Mouse (Mus musculus): ENCODE results near the gene Htra1. TPM values are rescaled to one million over a fixed set of nuclear protein-coding genes. Genes with fewer than 3 reads are reported as not detected.

Htra1 gene
- polyA plus RNA-seq, 1 experiment = 74.8 TPM

- TF ChIP-seq MYOD1 (IDR thresholded peaks at IDR 0.05; ENCODE audit: control insufficient read depth, insufficient read length, low read depth) = peak; percentile 23
- TF ChIP-seq CTCF (IDR thresholded peaks at IDR 0.05; ENCODE audit: control insufficient read depth, insufficient read depth, insufficient read length) = no peak
- Histone ChIP-seq H3K79me2 (ENCODE audit: control insufficient read depth, insufficient read depth) (no peaks in the 10 kb centered on the region), H3K27me3 (ENCODE audit: control insufficient read depth, insufficient read depth, insufficient read length) (no peaks in the 10 kb centered on the region), H3K79me3 (ENCODE audit: low read depth) (no peaks in the 10 kb centered on the region), H3K4me3 (ENCODE audit: insufficient read depth, poor library complexity, severe bottlenecking) (no peak overlapping the region), H3ac (ENCODE audit: control insufficient read depth, insufficient read length, low read depth) (no peak overlapping the region), H3K36me3 (ENCODE audit: control insufficient read depth, insufficient read depth) (no peaks in the 10 kb centered on the region)
Observed at GRCm38 (mm10) chr7:131007221-131007620, 71.3 kb downstream of the Htra1 start.

GRCm38 (mm10) chr7:131009178-131009577, 73.3 kb downstream of the Htra1 start:
- TF ChIP-seq CEBPB (IDR thresholded peaks at IDR 0.05; ENCODE audit: low read depth) (no peak), FOSL1 (IDR thresholded peaks at IDR 0.05; ENCODE audit: insufficient read depth, low read length, poor library complexity, severe bottlenecking) (no peak), MYOG (IDR thresholded peaks at IDR 0.05; ENCODE audit: control insufficient read depth, extremely low read depth, insufficient read length) (no peak), MYOD1 (IDR thresholded peaks at IDR 0.05; ENCODE audit: control insufficient read depth, insufficient read length, low read depth) (no peak), CTCF (IDR thresholded peaks at IDR 0.05; ENCODE audit: control insufficient read depth, insufficient read depth, insufficient read length) (no peak), MAX (IDR thresholded peaks at IDR 0.05) (no peak), USF1 (IDR thresholded peaks at IDR 0.05; ENCODE audit: low read depth) (no peak)
- Histone ChIP-seq H3K27me3 (ENCODE audit: control insufficient read depth, insufficient read depth, insufficient read length) (no peaks in the 10 kb centered on the region), H3K79me3 (ENCODE audit: low read depth) (no peaks in the 10 kb centered on the region), H3K36me3 (ENCODE audit: control insufficient read depth, insufficient read depth) (no peaks in the 10 kb centered on the region), H3ac (ENCODE audit: control insufficient read depth, insufficient read length, low read depth) (no peak overlapping the region), H3K79me2 (ENCODE audit: control insufficient read depth, insufficient read depth) (no peaks in the 10 kb centered on the region), H3K4me3 (ENCODE audit: insufficient read depth, poor library complexity, severe bottlenecking) (no peak overlapping the region)

GRCm38 (mm10) chr7:131011901-131012300, 76.0 kb downstream of the Htra1 start:
- Histone ChIP-seq H3ac (ENCODE audit: control insufficient read depth, insufficient read length, low read depth) (no peak overlapping the region), H3K36me3 (ENCODE audit: control insufficient read depth, insufficient read depth) (no peaks in the 10 kb centered on the region), H3K27me3 (ENCODE audit: control insufficient read depth, insufficient read depth, insufficient read length) (no peaks in the 10 kb centered on the region), H3K4me3 (ENCODE audit: insufficient read depth, poor library complexity, severe bottlenecking) (no peak overlapping the region), H3K79me3 (ENCODE audit: low read depth) (no peaks in the 10 kb centered on the region), H3K79me2 (ENCODE audit: control insufficient read depth, insufficient read depth) (no peaks in the 10 kb centered on the region)
- no peak for TF ChIP-seq MAX (IDR thresholded peaks at IDR 0.05)
- peak; percentile 35 for TF ChIP-seq CEBPB (IDR thresholded peaks at IDR 0.05; ENCODE audit: low read depth)

GRCm38 (mm10) chr7:131019181-131019580, 83.3 kb downstream of the Htra1 start:
- Histone ChIP-seq H3ac (ENCODE audit: control insufficient read depth, insufficient read length, low read depth) (no peak overlapping the region), H3K36me3 (ENCODE audit: control insufficient read depth, insufficient read depth) (no peaks in the 10 kb centered on the region), H3K27me3 (ENCODE audit: control insufficient read depth, insufficient read depth, insufficient read length) (no peaks in the 10 kb centered on the region), H3K4me3 (ENCODE audit: insufficient read depth, poor library complexity, severe bottlenecking) (no peak overlapping the region), H3K79me2 (ENCODE audit: control insufficient read depth, insufficient read depth) (no peaks in the 10 kb centered on the region), H3K79me3 (ENCODE audit: low read depth) (no peaks in the 10 kb centered on the region)
- no peak for TF ChIP-seq MYOG (IDR thresholded peaks at IDR 0.05; ENCODE audit: control insufficient read depth, extremely low read depth, insufficient read length)
- no peak for TF ChIP-seq CEBPB (IDR thresholded peaks at IDR 0.05; ENCODE audit: low read depth)
- no peak for TF ChIP-seq USF1 (IDR thresholded peaks at IDR 0.05; ENCODE audit: low read depth)
- no peak for TF ChIP-seq CTCF (IDR thresholded peaks at IDR 0.05; ENCODE audit: control insufficient read depth, insufficient read depth, insufficient read length)
- no peak for TF ChIP-seq MYOD1 (IDR thresholded peaks at IDR 0.05; ENCODE audit: control insufficient read depth, insufficient read length, low read depth)
- no peak for TF ChIP-seq MAX (IDR thresholded peaks at IDR 0.05)
- no peak for TF ChIP-seq FOSL1 (IDR thresholded peaks at IDR 0.05; ENCODE audit: insufficient read depth, low read length, poor library complexity, severe bottlenecking)

- no peak for TF ChIP-seq USF1 (IDR thresholded peaks at IDR 0.05; ENCODE audit: low read depth)
- TF ChIP-seq CEBPB (IDR thresholded peaks at IDR 0.05; ENCODE audit: low read depth) = no peak
- no peak for TF ChIP-seq MAX (IDR thresholded peaks at IDR 0.05)
- TF ChIP-seq FOSL1 (IDR thresholded peaks at IDR 0.05; ENCODE audit: insufficient read depth, low read length, poor library complexity, severe bottlenecking) = no peak
- TF ChIP-seq CTCF (IDR thresholded peaks at IDR 0.05; ENCODE audit: control insufficient read depth, insufficient read depth, insufficient read length) = no peak
- TF ChIP-seq MYOG (IDR thresholded peaks at IDR 0.05; ENCODE audit: control insufficient read depth, extremely low read depth, insufficient read length) = no peak
- no peak for TF ChIP-seq MYOD1 (IDR thresholded peaks at IDR 0.05; ENCODE audit: control insufficient read depth, insufficient read length, low read depth)
- Histone ChIP-seq H3ac (ENCODE audit: control insufficient read depth, insufficient read length, low read depth) (no peak overlapping the region), H3K27me3 (ENCODE audit: control insufficient read depth, insufficient read depth, insufficient read length) (no peaks in the 10 kb centered on the region), H3K79me2 (ENCODE audit: control insufficient read depth, insufficient read depth) (no peaks in the 10 kb centered on the region), H3K36me3 (ENCODE audit: control insufficient read depth, insufficient read depth) (no peaks in the 10 kb centered on the region), H3K79me3 (ENCODE audit: low read depth) (no peaks in the 10 kb centered on the region), H3K4me3 (ENCODE audit: insufficient read depth, poor library complexity, severe bottlenecking) (no peak overlapping the region)
Observed at GRCm38 (mm10) chr7:131024807-131025206, 88.9 kb downstream of the Htra1 start.

GRCm38 (mm10) chr7:131027557-131027956, 91.6 kb downstream of the Htra1 start:
- no peaks in the 10 kb centered on the region for H3K79me2 ChIP-seq (ENCODE audit: control insufficient read depth, insufficient read depth)
- H3K79me3 ChIP-seq (ENCODE audit: low read depth) = no peaks in the 10 kb centered on the region
- no peak for TF ChIP-seq MYOD1 (IDR thresholded peaks at IDR 0.05; ENCODE audit: control insufficient read depth, insufficient read length, low read depth)
- no peak for TF ChIP-seq USF1 (IDR thresholded peaks at IDR 0.05; ENCODE audit: low read depth)
- no peak for TF ChIP-seq MAX (IDR thresholded peaks at IDR 0.05)
- no peak for TF ChIP-seq CTCF (IDR thresholded peaks at IDR 0.05; ENCODE audit: control insufficient read depth, insufficient read depth, insufficient read length)
- TF ChIP-seq FOSL1 (IDR thresholded peaks at IDR 0.05; ENCODE audit: insufficient read depth, low read length, poor library complexity, severe bottlenecking) = no peak
- TF ChIP-seq CEBPB (IDR thresholded peaks at IDR 0.05; ENCODE audit: low read depth) = no peak
- TF ChIP-seq MYOG (IDR thresholded peaks at IDR 0.05; ENCODE audit: control insufficient read depth, extremely low read depth, insufficient read length) = no peak
- H3K27me3 ChIP-seq (ENCODE audit: control insufficient read depth, insufficient read depth, insufficient read length) = peaks cover 3% of the 10 kb centered on the region
- no peak overlapping the region for H3ac ChIP-seq (ENCODE audit: control insufficient read depth, insufficient read length, low read depth)
- no peaks in the 10 kb centered on the region for H3K36me3 ChIP-seq (ENCODE audit: control insufficient read depth, insufficient read depth)
- H3K4me3 ChIP-seq (ENCODE audit: insufficient read depth, poor library complexity, severe bottlenecking) = no peak overlapping the region
